Mouse (Mus musculus) monocyte, adult 2 months (primary cell): ENCODE results near the gene Hrc.
"Not testable (repeated sequence)": the region's sequence is repeated elsewhere in the genome, so short reads cannot be mapped to it uniquely, and the experiment has no call there.

Experiments
- DNase-seq, 2 experiments: peaks; one replicate each; pipeline ENCODE4 v3.0.0; 2022; ENCODE audit warnings: low spot score in 2 of 2, low read depth in 1 of 2

Hrc gene

DNA sequence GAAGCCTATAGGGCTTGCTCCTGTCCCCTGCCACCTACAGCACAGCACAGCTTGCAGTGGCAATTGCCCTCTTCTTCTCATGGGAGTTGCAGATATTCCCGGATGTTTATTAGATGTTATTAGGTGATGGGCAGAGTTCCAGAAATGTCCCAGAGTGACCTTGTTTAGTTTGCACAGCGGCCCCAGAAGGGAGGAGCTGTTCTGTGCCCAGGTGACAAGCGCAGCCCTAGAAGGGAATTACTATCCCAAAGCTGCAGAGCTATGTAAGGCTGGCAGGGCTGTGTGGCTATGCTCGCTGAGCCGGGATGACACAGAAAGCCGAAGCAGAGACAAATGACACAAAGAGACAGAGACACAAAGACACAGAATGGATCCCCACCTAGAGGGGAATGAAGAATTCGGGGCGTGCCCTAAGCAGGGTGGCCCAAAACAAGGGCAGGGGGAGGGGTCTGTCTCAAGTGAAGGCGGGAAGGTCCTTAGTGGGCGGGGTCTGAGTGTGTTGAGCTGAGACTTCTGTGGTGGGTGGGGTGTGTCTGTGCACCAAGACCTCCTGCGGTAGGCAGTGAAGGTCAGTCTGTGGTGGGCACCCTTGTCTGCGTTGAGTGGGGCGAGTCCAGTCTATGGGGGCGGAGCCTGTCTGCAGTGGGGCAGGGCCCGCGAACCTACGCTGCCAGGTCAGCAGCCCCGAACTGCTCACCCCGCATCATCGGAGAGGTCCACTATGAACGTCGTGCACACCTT is 2.2 kb upstream of the Hrc start:
- no peak for DNase-seq

DNA sequence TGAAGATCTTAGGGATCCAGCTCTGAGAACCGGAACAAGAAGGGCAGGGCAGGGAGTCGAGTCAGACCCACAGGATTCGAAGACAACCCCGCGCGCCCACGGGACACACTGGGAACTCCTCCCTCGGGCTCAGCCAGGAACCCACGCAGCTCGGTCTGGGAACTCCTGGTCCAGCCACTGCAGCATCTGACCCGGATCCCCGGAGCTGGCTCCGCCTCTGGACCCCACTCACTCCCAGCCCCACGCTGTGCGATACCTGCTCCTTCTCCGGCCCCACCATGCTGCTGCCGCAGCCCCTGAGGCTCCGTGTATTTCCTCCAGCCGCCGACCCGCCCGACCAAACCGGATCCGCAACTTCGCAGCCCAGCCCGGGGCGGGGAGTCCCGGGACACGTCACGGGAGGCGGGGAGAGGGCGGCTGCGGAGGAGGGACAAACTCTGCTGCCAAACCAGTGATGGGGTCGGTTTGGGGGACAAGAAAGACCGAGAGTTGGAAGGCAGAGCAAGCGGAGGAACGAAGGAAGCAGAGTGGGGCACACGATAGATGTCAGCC is 1.6 kb upstream of the Hrc start, which contains the start of gene Trpm4:
Gene Trpm4 (minus strand): TSS at position 350 of the 552 bp plus-strand sequence.
- peak in 1 of 2 experiments; percentile 80 for DNase-seq

DNA sequence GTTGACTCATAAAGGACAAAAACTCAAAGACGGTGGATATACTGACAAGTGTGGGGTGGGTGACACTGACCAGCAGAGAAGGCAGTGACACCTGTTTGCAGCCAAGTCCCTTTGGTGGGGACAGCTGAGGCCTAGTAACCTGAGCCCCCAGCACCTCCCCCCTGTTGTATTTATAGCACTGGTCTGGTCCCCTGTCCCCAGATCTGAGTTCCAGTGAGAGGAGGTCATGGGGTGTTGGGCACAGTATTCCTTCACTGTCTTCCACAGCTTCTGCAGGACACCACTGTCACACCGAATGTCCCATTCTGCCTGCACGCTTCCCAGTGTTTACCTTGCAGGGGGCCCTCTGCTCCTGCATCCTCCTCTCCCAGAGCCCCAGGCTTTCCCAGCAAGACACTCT is 485 bp upstream of the Hrc start:
- DNase-seq = no peak

DNA sequence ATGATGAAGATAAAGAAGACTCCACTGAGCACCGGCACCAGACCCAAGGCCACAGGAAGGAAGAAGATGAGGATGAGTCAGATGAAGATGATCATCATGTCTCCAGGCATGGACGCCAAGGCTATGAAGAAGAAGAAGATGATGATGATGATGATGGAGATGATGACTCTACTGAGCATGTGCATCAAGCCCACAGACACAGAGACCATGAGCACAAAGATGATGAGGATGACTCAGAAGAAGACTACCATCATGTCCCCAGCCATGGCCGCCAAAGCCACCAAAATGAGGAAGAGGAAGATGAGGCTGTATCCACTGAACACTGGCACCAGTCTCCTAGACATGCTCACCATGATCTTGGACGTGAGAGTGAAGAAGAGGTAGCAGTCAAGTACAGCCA is 1.2 kb downstream of the Hrc start:
- no peak for DNase-seq

- DNase-seq = no peak
These were observed 2.4 kb downstream of the Hrc start for GRCm38 (mm10) chr7:45337469-45337868.

DNA sequence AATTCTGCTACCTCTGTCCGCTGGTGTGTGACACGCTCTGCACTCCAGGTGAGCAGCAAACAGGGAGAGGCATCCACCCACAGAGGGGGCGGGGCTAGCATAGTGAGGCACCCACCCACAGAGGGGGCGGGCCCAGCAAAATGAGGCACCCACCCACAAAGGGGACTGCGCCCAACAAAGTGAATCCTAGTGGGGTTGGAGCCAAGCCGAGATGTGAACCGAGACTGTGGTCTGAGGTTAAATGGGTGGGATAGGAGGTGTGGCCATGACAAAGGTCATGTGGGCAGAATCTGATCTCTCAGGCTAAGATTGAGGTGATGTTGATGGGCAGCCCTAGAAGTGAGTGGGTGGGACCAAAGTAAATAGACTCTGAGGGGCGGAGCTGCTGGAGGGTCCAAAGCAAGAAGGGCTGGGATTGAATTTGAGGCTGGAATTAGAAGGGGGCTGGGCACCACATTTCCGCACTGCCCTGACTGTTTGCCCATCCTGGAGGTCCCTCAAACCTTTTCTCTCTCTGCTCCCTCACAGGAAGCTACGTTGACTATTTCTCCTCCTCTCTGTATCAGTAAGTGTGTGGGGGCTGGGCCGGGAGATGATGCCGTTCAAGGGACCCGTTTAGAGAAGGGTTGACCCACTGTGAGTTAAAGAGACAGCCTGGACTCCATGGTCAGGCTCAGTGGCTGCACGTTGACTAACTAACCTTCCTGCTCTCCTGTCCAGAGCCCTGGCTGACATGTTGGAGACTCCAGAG is 3.2 kb downstream of the Hrc start:
- DNase-seq = no peak

DNA sequence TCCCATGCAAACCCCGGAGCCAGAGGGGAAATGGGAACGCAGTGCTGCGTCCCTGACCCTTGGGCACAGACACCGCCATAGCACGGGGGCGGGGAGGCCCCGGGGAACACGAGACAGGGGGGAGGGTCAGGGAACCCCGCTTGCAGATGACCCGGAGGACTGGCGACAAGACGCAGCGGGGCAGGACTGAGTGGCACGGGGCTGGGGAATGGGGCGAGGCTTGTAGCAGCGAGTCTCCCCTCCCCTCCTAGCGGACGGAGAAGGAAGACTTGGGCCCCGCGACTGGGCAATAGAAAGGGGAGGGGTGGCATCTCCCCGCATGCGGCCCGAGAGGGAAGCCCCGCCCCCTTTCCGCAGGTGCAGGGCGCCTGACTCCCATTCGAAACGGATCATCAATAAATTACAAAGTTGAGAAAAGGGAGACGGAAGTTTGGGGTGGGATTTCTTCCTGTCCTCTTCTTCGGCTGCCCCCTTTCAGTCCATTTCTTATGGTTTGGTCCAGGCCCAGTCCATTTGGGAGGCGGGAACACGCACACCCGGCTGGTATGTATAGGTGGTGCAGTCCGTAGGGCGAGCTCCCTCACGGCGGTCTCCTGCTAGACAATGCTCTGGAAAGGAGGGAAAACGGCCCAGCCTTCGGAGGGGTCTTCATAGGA is 4.4 kb downstream of the Hrc start:
- DNase-seq = peak in 1 of 2 experiments; percentile 65

GRCm38 (mm10) chr7:45340066-45340442 is 5.0 kb downstream of the Hrc start:
- DNase-seq = no peak

GRCm38 (mm10) chr7:45340669-45341068 is 5.6 kb downstream of the Hrc start:
- no peak for DNase-seq

GRCm38 (mm10) chr7:45341303-45341702 is 6.2 kb downstream of the Hrc start:
- peak; percentile 66 to 77 for DNase-seq

GRCm38 (mm10) chr7:45342081-45342480 is 7.0 kb downstream of the Hrc start:
- DNase-seq = no peak

DNA sequence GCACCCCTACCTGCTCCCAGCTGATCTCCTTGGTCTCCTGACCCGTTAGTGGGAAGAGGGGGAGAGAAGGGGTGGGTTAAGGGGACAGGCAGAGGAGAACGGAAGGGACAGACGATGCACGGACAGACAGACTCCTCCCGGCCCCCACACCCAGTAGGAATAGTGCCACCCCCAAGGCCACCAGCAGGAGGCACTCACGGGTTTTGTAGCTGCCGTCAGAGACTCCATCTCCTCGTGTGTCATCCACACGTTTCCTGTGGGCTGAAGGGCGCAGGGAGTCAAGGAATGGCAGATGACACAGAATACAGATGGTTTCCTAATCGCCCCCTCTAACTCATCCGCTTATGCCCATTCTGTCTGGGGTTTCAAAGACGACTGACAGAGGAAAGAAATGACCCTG is 8.5 kb downstream of the Hrc start:
- no peak for DNase-seq

- DNase-seq = no peak
These were observed 11.8 kb downstream of the Hrc start for GRCm38 (mm10) chr7:45346905-45347304.

GRCm38 (mm10) chr7:45353041-45353440 is 18.0 kb downstream of the Hrc start:
- no peak for DNase-seq

- no peak for DNase-seq
These were observed 20.4 kb downstream of the Hrc start for GRCm38 (mm10) chr7:45355318-45356020.

DNA sequence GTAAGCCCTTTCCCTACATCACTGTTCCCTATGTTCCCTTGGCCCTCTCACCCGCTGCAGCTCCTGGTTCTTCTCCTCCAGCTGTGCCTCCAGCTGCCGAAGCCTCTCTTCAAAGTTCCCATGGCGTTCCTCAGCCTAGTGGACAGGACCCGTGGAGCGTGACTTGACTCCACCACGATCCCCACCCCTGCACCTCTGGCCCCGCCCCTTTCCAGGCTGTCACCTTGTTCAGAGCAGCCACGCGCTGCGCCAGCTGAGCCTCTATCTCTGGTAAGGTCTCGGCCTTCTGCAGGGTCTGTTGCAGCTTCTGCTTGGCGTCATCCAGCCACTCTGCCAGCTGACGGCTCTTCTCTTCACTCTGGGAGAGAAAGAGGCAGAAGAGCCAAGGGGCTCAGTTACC is 21.0 kb downstream of the Hrc start:
- DNase-seq = no peak

DNA sequence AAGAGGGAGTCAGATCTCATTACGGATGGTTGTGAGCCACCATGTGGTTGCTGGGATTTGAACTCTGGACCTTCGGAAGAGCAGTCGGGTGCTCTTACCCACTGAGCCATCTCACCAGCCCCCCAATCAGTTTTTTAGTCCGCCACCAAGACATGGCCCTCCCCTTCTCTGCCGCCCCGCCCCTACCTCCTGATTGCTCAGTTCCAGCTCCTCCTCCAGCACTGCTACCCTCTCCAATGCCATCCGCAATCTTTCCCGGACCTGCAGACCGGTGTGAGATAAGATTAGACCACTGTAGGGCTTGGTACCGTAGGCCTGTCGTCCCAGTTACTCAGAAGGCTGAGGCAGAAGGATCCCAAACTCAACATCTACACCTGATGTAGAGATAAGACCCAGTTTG is 24.0 kb downstream of the Hrc start:
- not testable (repeated sequence) for DNase-seq

DNA sequence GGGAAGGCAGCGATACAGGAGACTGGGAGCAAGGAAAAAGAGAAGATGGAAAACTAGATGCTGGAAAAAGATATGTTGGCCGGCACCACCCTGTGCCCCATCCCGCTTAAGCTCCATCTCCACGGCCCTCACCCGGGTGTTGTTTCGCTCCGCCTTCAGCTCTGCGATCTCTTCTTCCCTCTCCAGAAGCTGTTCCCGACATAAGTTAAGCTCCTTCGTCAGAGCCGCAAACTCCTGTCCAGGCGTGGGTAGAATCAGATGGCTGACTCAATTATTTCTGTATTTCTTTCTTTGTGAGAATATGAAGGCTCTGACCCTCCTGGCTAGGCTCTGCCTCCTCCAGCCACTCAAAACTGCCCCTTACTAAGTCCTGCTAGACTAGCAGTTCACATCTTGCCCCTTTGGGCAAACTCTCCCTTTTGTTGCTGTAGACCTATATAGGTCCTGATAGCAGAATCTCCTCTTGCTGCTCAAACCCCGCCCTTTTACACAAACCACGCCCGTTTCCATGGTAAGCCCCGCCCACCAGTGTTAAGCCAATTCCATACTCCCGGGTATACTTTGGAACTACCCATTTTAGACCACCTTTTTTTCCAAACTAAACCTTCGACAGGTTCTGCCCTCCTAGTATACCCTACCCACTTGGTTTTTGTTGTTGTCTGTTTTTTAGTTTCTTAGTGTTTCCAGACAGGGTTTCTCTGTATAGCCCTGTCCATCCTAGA is 25.5 kb downstream of the Hrc start:
- no peak for DNase-seq

GRCm38 (mm10) chr7:45361243-45361804 is 26.2 kb downstream of the Hrc start:
- peak; percentile 50 to 63 for DNase-seq

- DNase-seq = no peak
These were observed 27.7 kb downstream of the Hrc start for GRCm38 (mm10) chr7:45362801-45363200.
